In the genomic region with DNA sequence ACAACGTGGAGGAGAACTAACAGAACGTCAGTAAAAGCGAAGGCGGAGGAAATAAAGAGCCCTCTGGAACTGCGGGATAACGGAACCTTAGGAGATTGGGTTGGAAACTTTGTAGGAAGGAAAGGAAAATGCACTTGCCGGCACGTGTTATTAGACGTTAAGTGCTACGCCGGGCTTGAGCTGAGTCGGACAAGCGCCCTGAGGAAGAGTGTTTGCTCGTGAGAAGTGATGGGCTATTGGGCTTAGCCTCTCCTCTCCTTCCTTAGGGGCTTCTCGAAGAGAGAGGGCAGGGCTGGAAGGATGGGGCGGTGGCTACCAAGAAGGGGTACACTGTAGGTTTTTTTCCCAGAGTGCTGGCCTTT, we compare ENCODE assay signal across 8 mouse cellular contexts. TPM values are rescaled to one million over a fixed set of nuclear protein-coding genes. Genes with fewer than 3 reads are reported as not detected.
DNase-seq lines count a peak whose midpoint lies in the region; ATAC-seq and TF ChIP-seq lines count a peak whose summit lies in the region.

No protein-coding gene starts in this region.

- H3K9ac ChIP-seq in lung, embryonic 14.5 days = peak overlapping the region; percentile 60
- H3K9ac ChIP-seq in limb, embryonic 12.5 days (replicated peaks) = peak overlapping the region; percentile 47
- H3K9ac ChIP-seq in neural tube, embryonic 12.5 days = peak overlapping the region; percentile 47

- DNase-seq in adrenal gland, postnatal 10 days = peak; percentile 67
- no peak for DNase-seq in adrenal gland, adult (ENCODE audit: inconsistent age in 2 of 2, low spot score in 1 of 2)
- DNase-seq in lung, embryonic 14.5 days = no peak
- DNase-seq in lung, postnatal 36 days = no peak
- no peak for DNase-seq in B cell, adult 2 months

- TF ChIP-seq CTCF in lung, embryonic 14.5 days (IDR thresholded peaks at IDR 0.05; ENCODE audit: low read depth) = no peak

- H3K4me2 ChIP-seq in lung, embryonic 14.5 days = peak overlapping the region; percentile 74
- H3K4me2 ChIP-seq in limb, embryonic 12.5 days = peak overlapping the region; percentile 79
- peak overlapping the region; percentile 88 for H3K4me2 ChIP-seq in neural tube, embryonic 12.5 days (replicated peaks)

- peaks cover 21% of the 10 kb centered on the region; the same call in 1 of the 2 replicates for H3K36me3 ChIP-seq in lung, embryonic 14.5 days (ENCODE audit: insufficient read depth)
- peaks cover 13% of the 10 kb centered on the region for H3K36me3 ChIP-seq in limb, embryonic 12.5 days
- H3K36me3 ChIP-seq in neural tube, embryonic 12.5 days = peaks cover 8% of the 10 kb centered on the region; the same call in 1 of the 2 replicates

- peak; percentile 77 for ATAC-seq in lung, embryonic 14.5 days (ENCODE audit: insufficient read depth)
- peak; percentile 66 for ATAC-seq in erythroid progenitor cell, adult 5-6 weeks (replicated peaks; ENCODE audit: low FRiP score, poor library complexity, severe bottlenecking)
- ATAC-seq in limb, embryonic 12.5 days (ENCODE audit: insufficient number of reproducible peaks, insufficient read depth, low FRiP score, low TSS enrichment, low read depth) = peak; percentile 65
- ATAC-seq in neural tube, embryonic 12.5 days (ENCODE audit: low FRiP score, low read depth) = peak; percentile 86

- H3K9me3 ChIP-seq in lung, embryonic 14.5 days (ENCODE audit: low read depth, low read length) = no peaks in the 10 kb centered on the region
- H3K9me3 ChIP-seq in limb, embryonic 12.5 days = no peaks in the 10 kb centered on the region
- no peaks in the 10 kb centered on the region for H3K9me3 ChIP-seq in neural tube, embryonic 12.5 days

- H3K27me3 ChIP-seq in lung, embryonic 14.5 days (ENCODE audit: insufficient read depth, low read length) = no peaks in the 10 kb centered on the region
- no peaks in the 10 kb centered on the region for H3K27me3 ChIP-seq in limb, embryonic 12.5 days
- H3K27me3 ChIP-seq in neural tube, embryonic 12.5 days (replicated peaks) = no peaks in the 10 kb centered on the region

- under 1% methylated on average over 16 of the region's 16 CpGs for WGBS in lung, embryonic 14.5 days
- under 1% methylated on average over 16 of the region's 16 CpGs for WGBS in limb, embryonic 12.5 days
- WGBS in neural tube, embryonic 12.5 days = under 1% methylated on average over 16 of the region's 16 CpGs

- no peaks in the 10 kb centered on the region for H3K4me1 ChIP-seq in lung, embryonic 14.5 days (ENCODE audit: insufficient read depth)
- H3K4me1 ChIP-seq in limb, embryonic 12.5 days (replicated peaks) = peaks cover 12% of the 10 kb centered on the region
- peaks cover 6% of the 10 kb centered on the region for H3K4me1 ChIP-seq in neural tube, embryonic 12.5 days

- H3K27ac ChIP-seq in lung, embryonic 14.5 days (ENCODE audit: low read depth) = peak overlapping the region; percentile 32; the same call in 1 of the 2 replicates
- no peak overlapping the region; the same call in 1 of the 2 replicates for H3K27ac ChIP-seq in limb, embryonic 12.5 days
- no peak overlapping the region for H3K27ac ChIP-seq in neural tube, embryonic 12.5 days

- H3K4me3 ChIP-seq in lung, embryonic 14.5 days (ENCODE audit: low read depth, low read length) = peak overlapping the region; percentile 66
- peak overlapping the region; percentile 61 for H3K4me3 ChIP-seq in limb, embryonic 12.5 days (replicated peaks)
- H3K4me3 ChIP-seq in neural tube, embryonic 12.5 days = peak overlapping the region; percentile 60

RNA-seq across cellular contexts. Expression of a gene that starts 0.3 kb away (rescaled TPM):
- total RNA-seq in adrenal gland, postnatal 10 days (2021) = 10 to 100 TPM; 18.7 to 19.1 TPM
- polyA plus RNA-seq in lung, embryonic 14.5 days (2014; fragmentation: Nextera tagmentation; extraction: Ambion mirVana) = 14.8 and 17.7 TPM in 2 replicates
- total RNA-seq in erythroid progenitor cell, adult 5-6 weeks (2015; ENCODE audit: low replicate concordance) = 7.6 and 26.4 TPM in 2 replicates
- 3.3 and 4.4 TPM in 2 replicates for total RNA-seq in erythroid progenitor cell, adult 5-6 weeks (2017; ENCODE audit: low replicate concordance)
- 18.8 and 21.0 TPM in 2 replicates for polyA plus RNA-seq in limb, embryonic 12.5 days (2016; fragmentation: Nextera tagmentation; extraction: Ambion mirVana)
- 20.1 and 22.0 TPM in 2 replicates for polyA plus RNA-seq in neural tube, embryonic 12.5 days (2016; fragmentation: Nextera tagmentation; extraction: Ambion mirVana)

RNA-seq across cellular contexts. Expression of a gene that starts 0.6 kb away (rescaled TPM):
- 1 to 10 TPM; 5.1 to 5.8 TPM for total RNA-seq in adrenal gland, postnatal 10 days (2021)
- 39.4 and 40.0 TPM in 2 replicates for polyA plus RNA-seq in lung, embryonic 14.5 days (2014; fragmentation: Nextera tagmentation; extraction: Ambion mirVana)
- 77.5 and 87.2 TPM in 2 replicates for total RNA-seq in erythroid progenitor cell, adult 5-6 weeks (2015; ENCODE audit: low replicate concordance)
- 75.9 and 127 TPM in 2 replicates for total RNA-seq in erythroid progenitor cell, adult 5-6 weeks (2017; ENCODE audit: low replicate concordance)
- polyA plus RNA-seq in limb, embryonic 12.5 days (2016; fragmentation: Nextera tagmentation; extraction: Ambion mirVana) = 34.1 and 34.5 TPM in 2 replicates
- polyA plus RNA-seq in neural tube, embryonic 12.5 days (2016; fragmentation: Nextera tagmentation; extraction: Ambion mirVana) = 18.3 and 18.7 TPM in 2 replicates

RNA-seq across cellular contexts. Expression of a gene that starts 28.7 kb away (rescaled TPM):
- 10 to 100 TPM; 59.5 to 61.3 TPM for total RNA-seq in adrenal gland, postnatal 10 days (2021)
- polyA plus RNA-seq in lung, embryonic 14.5 days (2014; fragmentation: Nextera tagmentation; extraction: Ambion mirVana) = 83.5 and 86.8 TPM in 2 replicates
- 25.2 and 57.3 TPM in 2 replicates for total RNA-seq in erythroid progenitor cell, adult 5-6 weeks (2015; ENCODE audit: low replicate concordance)
- 35.6 and 66.1 TPM in 2 replicates for total RNA-seq in erythroid progenitor cell, adult 5-6 weeks (2017; ENCODE audit: low replicate concordance)
- polyA plus RNA-seq in limb, embryonic 12.5 days (2016; fragmentation: Nextera tagmentation; extraction: Ambion mirVana) = 75.3 and 78.8 TPM in 2 replicates
- polyA plus RNA-seq in neural tube, embryonic 12.5 days (2016; fragmentation: Nextera tagmentation; extraction: Ambion mirVana) = 76.9 and 83.7 TPM in 2 replicates

RNA-seq across cellular contexts. Expression of a gene that starts 45.3 kb away (rescaled TPM):
- total RNA-seq in adrenal gland, postnatal 10 days (2021) = 10 to 100 TPM; 41.6 to 46.9 TPM
- polyA plus RNA-seq in lung, embryonic 14.5 days (2014; fragmentation: Nextera tagmentation; extraction: Ambion mirVana) = 69.3 and 75.0 TPM in 2 replicates
- total RNA-seq in erythroid progenitor cell, adult 5-6 weeks (2015; ENCODE audit: low replicate concordance) = 0.36 TPM in 1 of 2 replicates, not detected in the other
- 2.0 and 5.8 TPM in 2 replicates for total RNA-seq in erythroid progenitor cell, adult 5-6 weeks (2017; ENCODE audit: low replicate concordance)
- polyA plus RNA-seq in limb, embryonic 12.5 days (2016; fragmentation: Nextera tagmentation; extraction: Ambion mirVana) = 20.3 and 27.8 TPM in 2 replicates
- polyA plus RNA-seq in neural tube, embryonic 12.5 days (2016; fragmentation: Nextera tagmentation; extraction: Ambion mirVana) = 5.4 and 6.0 TPM in 2 replicates
